Mouse (Mus musculus): ENCODE data around the gene Naif1. TPM values are rescaled to one million over a fixed set of nuclear protein-coding genes. Genes with fewer than 3 reads are reported as not detected.

Gene Naif1
- total and polyA plus RNA-seq, 3 experiments = 2.8 to 3.7 (median 3.4) TPM

DNA sequence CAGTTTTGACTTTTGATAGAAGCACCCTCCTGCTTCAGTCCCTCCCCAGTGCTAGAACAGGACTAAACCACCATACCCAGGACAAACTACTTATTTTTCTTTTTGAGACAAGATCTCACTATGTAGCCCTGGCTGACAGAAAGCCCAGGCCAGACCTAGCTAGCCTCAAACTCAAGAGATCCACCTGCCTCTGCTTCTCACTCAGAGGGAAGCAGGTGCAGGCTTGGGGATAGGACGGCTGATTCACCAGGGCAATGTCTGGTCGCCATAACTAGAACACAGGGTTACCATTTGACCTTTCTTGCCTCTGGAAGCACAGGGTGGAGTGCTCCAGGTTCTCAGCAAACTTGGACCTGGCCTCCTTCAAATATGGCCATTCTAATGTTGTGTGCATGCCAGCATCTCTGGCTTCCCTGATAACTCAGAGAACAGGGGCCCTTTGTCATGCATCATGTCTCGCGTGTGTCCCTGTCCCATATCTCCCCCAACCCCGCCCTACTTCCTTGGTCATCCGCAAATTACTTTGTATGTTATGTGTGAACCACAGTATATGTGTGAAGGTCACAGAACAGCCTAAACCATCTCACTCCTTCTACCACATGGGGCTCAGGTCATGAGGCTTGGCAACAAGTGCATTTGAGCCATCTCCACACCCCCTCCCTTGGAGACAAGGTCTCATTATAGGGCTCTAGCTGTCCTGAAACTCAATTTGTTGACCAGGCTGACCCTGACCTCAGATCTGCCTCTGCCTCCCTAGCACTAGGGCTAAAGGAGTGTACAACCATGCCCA, 37.3 kb upstream of the Naif1 start:
- WGBS = 81% methylated on average over 6 of the region's 6 CpGs
- intact Hi-C loops (cut with DNase I) = no loop called here

DNA sequence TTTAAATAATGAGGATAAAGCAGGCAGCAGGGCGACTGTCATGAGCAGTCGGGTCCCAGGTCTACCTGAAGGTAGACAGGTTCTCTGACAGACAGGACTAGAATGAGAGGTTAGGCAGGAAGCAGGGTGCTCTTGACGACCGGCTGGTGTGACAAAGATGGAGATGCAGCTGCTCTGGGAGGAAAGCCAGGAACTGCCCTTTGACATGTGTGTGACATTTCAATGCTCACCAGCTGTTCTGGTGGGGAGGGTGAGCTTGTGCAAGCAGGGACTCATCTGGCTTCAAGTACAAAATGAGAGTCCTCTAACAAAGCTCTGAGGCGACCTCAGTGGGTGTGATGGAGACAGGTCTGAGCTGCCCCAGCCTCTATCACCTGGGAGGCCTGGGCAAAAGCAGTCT, 36.3 kb upstream of the Naif1 start:
- Histone ChIP-seq H3K27ac (no peak overlapping the region), H3K4me3 (no peak overlapping the region), H3K9ac (ENCODE audit: low read depth, low read length) (no peak overlapping the region), H3K4me1 (ENCODE audit: control insufficient read depth, insufficient read depth, low read length) (peaks cover 2% of the 10 kb centered on the region), H3K27me3 (ENCODE audit: control insufficient read depth, insufficient read depth, low read length) (no peaks in the 10 kb centered on the region), H3K36me3 (ENCODE audit: control insufficient read depth, insufficient read depth, low read length) (no peaks in the 10 kb centered on the region; the same call in 1 of the 2 replicates), H3K79me2 (replicated peaks; ENCODE audit: control insufficient read depth, insufficient read depth, low read length) (no peaks in the 10 kb centered on the region)
- WGBS = 57% methylated on average over 5 of the region's 5 CpGs
- no peak for DNase-seq
- no peak for TF ChIP-seq POLR2A (IDR thresholded peaks at IDR 0.05; ENCODE audit: insufficient read depth, low read depth, low read length)
- TF ChIP-seq CTCF (IDR thresholded peaks at IDR 0.05) = no peak
- no peak for TF ChIP-seq EP300 (IDR thresholded peaks at IDR 0.05; ENCODE audit: insufficient read depth, low read depth, low read length)
- intact Hi-C loops (cut with DNase I) = no loop called here

More for the DNA sequence above, 37.3 kb upstream of the Naif1 start:
- no peak for TF ChIP-seq CTCF (IDR thresholded peaks at IDR 0.05)
- Histone ChIP-seq H3K36me3 (ENCODE audit: control insufficient read depth, insufficient read depth, low read length) (no peaks in the 10 kb centered on the region), H3K4me3 (no peak overlapping the region), H3K27me3 (ENCODE audit: control insufficient read depth, insufficient read depth, low read length) (no peaks in the 10 kb centered on the region), H3K27ac (no peak overlapping the region), H3K79me2 (replicated peaks; ENCODE audit: control insufficient read depth, insufficient read depth, low read length) (no peaks in the 10 kb centered on the region), H3K4me1 (ENCODE audit: control insufficient read depth, insufficient read depth, low read length) (no peaks in the 10 kb centered on the region), H3K9ac (ENCODE audit: low read depth, low read length) (no peak overlapping the region)
- no peak for DNase-seq

DNA sequence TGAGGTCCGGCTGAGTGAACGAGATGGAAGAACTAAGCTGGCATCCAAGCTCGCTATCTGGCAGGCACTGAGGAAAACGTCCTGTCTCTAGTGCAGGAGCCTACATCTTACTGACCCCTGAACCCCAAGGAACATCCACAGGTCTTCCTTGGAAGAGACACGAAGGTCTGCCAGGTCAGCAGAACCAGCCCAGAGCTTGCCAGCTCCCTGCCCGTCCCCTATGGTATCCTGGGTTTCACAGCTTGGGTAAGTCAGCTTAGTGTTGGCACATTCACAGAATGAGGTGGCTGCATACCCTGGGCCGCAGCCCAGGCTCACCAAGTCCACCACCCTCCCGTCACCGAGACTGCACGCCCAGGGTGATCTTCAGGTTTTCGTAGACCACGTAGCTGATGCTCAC, 34.5 kb upstream of the Naif1 start:
- Histone ChIP-seq H3K27me3 (ENCODE audit: control insufficient read depth, insufficient read depth, low read length) (no peaks in the 10 kb centered on the region), H3K9ac (ENCODE audit: low read depth, low read length) (no peak overlapping the region), H3K4me1 (ENCODE audit: control insufficient read depth, insufficient read depth, low read length) (peaks cover 4% of the 10 kb centered on the region), H3K79me2 (replicated peaks; ENCODE audit: control insufficient read depth, insufficient read depth, low read length) (no peaks in the 10 kb centered on the region), H3K36me3 (ENCODE audit: control insufficient read depth, insufficient read depth, low read length) (peaks cover 3% of the 10 kb centered on the region; the same call in 1 of the 2 replicates), H3K4me3 (no peak overlapping the region), H3K27ac (no peak overlapping the region)
- WGBS = 92% methylated on average over 12 of the region's 12 CpGs
- TF ChIP-seq EP300 (IDR thresholded peaks at IDR 0.05; ENCODE audit: insufficient read depth, low read depth, low read length) = no peak
- no peak for TF ChIP-seq POLR2A (IDR thresholded peaks at IDR 0.05; ENCODE audit: insufficient read depth, low read depth, low read length)
- TF ChIP-seq CTCF (IDR thresholded peaks at IDR 0.05) = no peak
- DNase-seq = no peak
- intact Hi-C loops (cut with DNase I) = no loop called here

DNA sequence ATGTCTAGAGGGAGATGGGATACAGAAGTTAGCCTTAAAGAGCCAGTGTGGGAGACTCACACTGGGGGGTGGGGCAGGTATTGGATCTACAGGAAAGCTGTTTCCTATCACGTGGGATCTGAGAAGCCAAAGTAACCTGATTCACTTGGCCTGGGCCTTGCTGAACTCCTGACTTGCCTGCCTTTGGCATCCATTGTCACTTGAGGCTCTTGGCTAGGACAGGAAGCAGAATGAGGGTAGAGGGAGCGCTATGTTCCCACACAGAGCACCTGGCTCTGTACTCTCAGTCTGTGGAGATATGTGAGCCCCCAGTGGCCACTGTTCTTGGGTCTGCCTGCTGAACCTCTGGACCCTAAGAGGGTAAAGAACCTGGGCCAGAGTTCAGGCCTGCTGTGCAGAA, 33.7 kb upstream of the Naif1 start:
- TF ChIP-seq CTCF (IDR thresholded peaks at IDR 0.05) = no peak
- TF ChIP-seq POLR2A (IDR thresholded peaks at IDR 0.05; ENCODE audit: insufficient read depth, low read depth, low read length) = no peak
- no peak for TF ChIP-seq EP300 (IDR thresholded peaks at IDR 0.05; ENCODE audit: insufficient read depth, low read depth, low read length)
- H3K27ac ChIP-seq = no peak overlapping the region
- no peaks in the 10 kb centered on the region for H3K79me2 ChIP-seq (replicated peaks; ENCODE audit: control insufficient read depth, insufficient read depth, low read length)
- H3K4me1 ChIP-seq (ENCODE audit: control insufficient read depth, insufficient read depth, low read length) = peaks cover 4% of the 10 kb centered on the region
- H3K27me3 ChIP-seq (ENCODE audit: control insufficient read depth, insufficient read depth, low read length) = no peaks in the 10 kb centered on the region
- DNase-seq = no peak
- H3K9ac ChIP-seq (ENCODE audit: low read depth, low read length) = no peak overlapping the region
- H3K36me3 ChIP-seq (ENCODE audit: control insufficient read depth, insufficient read depth, low read length) = peaks cover 3% of the 10 kb centered on the region; the same call in 1 of the 2 replicates
- intact Hi-C loops (cut with DNase I) = no loop called here
- WGBS = 64% methylated on average over 2 of the region's 2 CpGs
- no peak overlapping the region for H3K4me3 ChIP-seq

DNA sequence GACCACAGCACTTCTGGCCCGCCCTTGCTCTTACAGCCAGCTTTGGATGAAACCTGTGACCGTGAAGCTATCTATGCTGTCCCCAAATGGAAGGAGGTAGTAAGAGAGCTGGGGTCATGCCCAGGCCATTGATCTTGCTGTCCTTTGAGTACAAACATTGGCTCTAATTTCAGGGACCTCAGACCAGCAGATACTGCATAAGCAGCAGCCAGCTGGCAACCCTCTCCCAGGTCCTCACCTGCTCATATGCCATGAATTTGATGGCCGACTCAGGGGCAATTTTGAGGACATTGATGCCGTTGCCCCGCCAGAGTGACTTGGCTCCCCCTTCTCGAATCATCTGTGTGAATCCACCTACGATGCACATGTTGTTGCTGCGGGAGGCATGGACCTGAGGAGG, 32.8 kb upstream of the Naif1 start:
- no peak for DNase-seq
- H3K27ac ChIP-seq = no peak overlapping the region
- no peaks in the 10 kb centered on the region for H3K79me2 ChIP-seq (replicated peaks; ENCODE audit: control insufficient read depth, insufficient read depth, low read length)
- intact Hi-C loops (cut with DNase I) = no loop called here
- TF ChIP-seq CTCF (IDR thresholded peaks at IDR 0.05) = no peak
- no peak for TF ChIP-seq EP300 (IDR thresholded peaks at IDR 0.05; ENCODE audit: insufficient read depth, low read depth, low read length)
- TF ChIP-seq POLR2A (IDR thresholded peaks at IDR 0.05; ENCODE audit: insufficient read depth, low read depth, low read length) = no peak
- H3K27me3 ChIP-seq (ENCODE audit: control insufficient read depth, insufficient read depth, low read length) = no peaks in the 10 kb centered on the region
- peaks cover 3% of the 10 kb centered on the region; the same call in 1 of the 2 replicates for H3K36me3 ChIP-seq (ENCODE audit: control insufficient read depth, insufficient read depth, low read length)
- peaks cover 9% of the 10 kb centered on the region for H3K4me1 ChIP-seq (ENCODE audit: control insufficient read depth, insufficient read depth, low read length)
- no peak overlapping the region for H3K4me3 ChIP-seq
- no peak overlapping the region for H3K9ac ChIP-seq (ENCODE audit: low read depth, low read length)
- 92% methylated on average over 8 of the region's 8 CpGs for WGBS

DNA sequence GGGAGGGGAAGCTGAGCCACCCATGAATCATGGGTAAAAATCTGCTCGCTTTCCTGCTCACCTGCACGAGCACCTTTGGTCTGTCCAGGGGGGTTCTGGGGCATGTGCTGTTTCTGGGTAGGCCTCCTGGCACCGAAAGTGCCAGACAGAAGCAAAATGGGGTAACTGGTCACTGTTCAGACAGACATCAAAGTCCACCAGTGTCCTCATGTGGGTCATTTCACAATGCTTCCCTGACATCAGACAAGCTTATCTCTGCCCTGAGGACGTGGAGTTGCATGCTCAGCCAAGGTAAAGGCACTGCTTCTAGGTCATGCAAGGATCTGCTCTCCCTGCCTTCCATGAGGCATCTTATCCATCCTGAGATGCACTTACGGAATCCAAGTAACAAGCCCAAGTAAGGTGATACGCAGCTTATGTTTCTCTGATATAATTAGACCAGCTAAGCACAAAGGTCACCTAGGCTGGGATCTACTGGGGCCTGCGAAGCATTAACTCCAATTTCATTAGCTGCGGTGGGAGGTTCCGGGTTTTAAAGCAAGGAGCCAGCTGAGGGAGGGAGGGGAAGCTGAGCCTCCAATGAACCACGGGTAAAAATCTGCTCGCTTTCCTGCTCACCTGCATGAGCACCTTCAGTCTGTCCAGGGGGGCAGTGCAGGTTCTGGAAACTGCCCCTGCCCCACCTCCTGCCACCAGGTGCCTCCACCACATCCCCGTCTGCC, 31.7 kb upstream of the Naif1 start:
- intact Hi-C loops (cut with DNase I) = no loop called here
- WGBS = 79% methylated on average over 12 of the region's 12 CpGs
- H3K9ac ChIP-seq (ENCODE audit: low read depth, low read length) = no peak overlapping the region
- H3K27me3 ChIP-seq (ENCODE audit: control insufficient read depth, insufficient read depth, low read length) = no peaks in the 10 kb centered on the region
- H3K27ac ChIP-seq = no peak overlapping the region
- H3K79me2 ChIP-seq (replicated peaks; ENCODE audit: control insufficient read depth, insufficient read depth, low read length) = no peaks in the 10 kb centered on the region
- peaks cover 7% of the 10 kb centered on the region; the same call in 1 of the 2 replicates for H3K36me3 ChIP-seq (ENCODE audit: control insufficient read depth, insufficient read depth, low read length)
- DNase-seq = no peak
- no peak for TF ChIP-seq POLR2A (IDR thresholded peaks at IDR 0.05; ENCODE audit: insufficient read depth, low read depth, low read length)
- no peak for TF ChIP-seq CTCF (IDR thresholded peaks at IDR 0.05)
- TF ChIP-seq EP300 (IDR thresholded peaks at IDR 0.05; ENCODE audit: insufficient read depth, low read depth, low read length) = no peak
- no peak overlapping the region for H3K4me3 ChIP-seq
- peaks cover 16% of the 10 kb centered on the region for H3K4me1 ChIP-seq (ENCODE audit: control insufficient read depth, insufficient read depth, low read length)

Measured in heart, adult 2 months (tissue).